Mouse (Mus musculus): Measurements from ENCODE around the gene Ovol3. TPM values are rescaled to one million over a fixed set of nuclear protein-coding genes. Genes with fewer than 3 reads are reported as not detected.

Gene Ovol3
- total RNA-seq, 2 experiments from 2014 or later, result not detected

DNA sequence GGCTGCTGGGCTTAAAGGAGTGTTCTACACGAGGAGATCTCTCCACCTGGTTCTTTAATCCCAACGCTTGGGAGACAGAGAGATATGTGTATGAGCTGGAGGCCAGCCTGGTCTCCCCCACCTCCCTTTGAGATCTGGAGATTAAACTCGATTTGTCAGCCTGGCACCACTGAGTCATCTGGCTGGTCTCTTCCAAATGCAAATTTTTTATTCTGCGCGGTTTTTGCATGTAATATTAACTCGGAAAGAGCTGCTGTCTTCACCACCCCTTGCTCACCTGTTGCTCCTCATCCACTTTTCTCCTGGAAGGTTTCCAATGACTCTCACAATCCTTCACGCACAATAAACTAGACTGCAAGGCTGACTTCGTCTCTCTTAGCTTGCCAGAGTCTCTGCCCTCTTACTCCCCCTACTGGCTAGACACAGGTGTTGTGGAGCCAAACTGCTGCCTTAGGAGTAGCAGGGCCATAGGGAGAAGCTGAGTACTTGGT lies 37.0 kb downstream of the Ovol3 start, which contains the start of gene Capns1:
Capns1 (minus strand) TSS at position 331 of the 491 bp plus-strand sequence.
- peak; percentile 66 for DNase-seq (ENCODE audit: low spot score in 2 of 2)
- intact Hi-C loops (cut with DNase I), result no loop called here

DNA sequence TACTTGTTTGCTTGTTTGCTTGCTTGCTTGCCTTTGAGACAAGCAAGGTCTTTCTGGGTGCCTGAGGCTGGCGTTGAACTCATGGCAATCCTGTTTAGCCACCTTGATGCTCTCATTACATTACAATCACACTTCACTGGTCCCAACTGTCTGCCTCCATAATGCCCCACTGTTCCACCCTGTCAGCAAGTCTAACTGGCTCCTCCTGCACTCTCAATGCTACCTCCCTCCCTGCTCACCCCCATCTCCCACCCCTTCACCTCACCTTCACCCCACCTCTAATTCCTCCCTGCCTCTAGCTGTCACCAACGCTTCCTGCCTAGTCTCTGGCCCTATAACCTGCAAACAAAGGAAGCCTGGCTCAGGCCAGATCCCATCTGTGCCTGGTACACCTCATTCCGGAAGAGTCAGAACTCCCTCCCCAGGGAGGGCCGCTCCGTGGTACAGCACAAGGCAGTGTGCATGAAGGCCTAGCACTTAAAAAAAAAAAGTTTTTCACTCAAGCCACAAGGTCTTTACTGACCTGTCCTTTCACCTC lies 37.9 kb downstream of the Ovol3 start:
- intact Hi-C loops (cut with DNase I), result no loop called here
- DNase-seq (ENCODE audit: low spot score in 2 of 2), result no peak

DNA sequence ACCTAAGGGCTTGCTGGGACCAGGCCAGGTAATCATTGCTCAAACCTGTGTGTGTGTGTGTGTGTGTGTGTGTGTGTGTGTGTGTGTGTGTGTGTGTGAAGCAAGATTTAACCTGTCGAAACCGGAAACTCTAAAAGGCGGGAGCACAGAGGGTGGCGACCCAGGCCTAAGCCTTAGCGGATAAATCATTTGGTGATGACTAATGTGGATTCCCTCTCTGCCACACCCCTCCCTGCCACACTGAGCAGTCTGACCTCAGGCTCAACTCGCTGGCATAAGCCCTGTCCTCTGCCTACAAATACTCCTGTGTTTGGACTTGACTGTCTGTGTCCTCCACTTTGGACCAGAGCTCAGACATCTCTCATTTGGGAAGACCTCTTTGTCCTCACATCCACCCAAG lies 39.4 kb downstream of the Ovol3 start:
- no peak for DNase-seq (ENCODE audit: low spot score in 2 of 2)
- intact Hi-C loops (cut with DNase I), result no loop called here

DNA sequence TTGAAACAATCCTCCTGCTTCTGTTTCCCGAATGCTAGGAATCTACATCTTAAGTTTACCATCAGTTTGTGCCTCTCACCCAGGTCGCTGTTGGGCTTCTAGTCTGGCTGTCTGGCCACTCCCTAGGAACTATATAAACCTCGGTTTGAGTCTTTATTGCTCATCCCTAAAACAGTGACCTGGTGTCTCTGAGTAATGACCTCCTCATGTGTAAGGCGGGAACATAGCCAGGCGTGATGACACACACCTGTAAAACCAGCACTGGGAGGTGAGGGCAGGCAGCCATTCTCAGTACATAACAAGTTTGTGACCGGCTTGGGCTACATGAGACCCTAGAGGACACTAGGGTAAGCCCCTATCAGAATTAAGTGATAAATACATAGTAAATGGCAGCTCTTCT lies 40.1 kb downstream of the Ovol3 start:
- intact Hi-C loops (cut with DNase I), result no loop called here
- DNase-seq (ENCODE audit: low spot score in 2 of 2), result no peak

DNA sequence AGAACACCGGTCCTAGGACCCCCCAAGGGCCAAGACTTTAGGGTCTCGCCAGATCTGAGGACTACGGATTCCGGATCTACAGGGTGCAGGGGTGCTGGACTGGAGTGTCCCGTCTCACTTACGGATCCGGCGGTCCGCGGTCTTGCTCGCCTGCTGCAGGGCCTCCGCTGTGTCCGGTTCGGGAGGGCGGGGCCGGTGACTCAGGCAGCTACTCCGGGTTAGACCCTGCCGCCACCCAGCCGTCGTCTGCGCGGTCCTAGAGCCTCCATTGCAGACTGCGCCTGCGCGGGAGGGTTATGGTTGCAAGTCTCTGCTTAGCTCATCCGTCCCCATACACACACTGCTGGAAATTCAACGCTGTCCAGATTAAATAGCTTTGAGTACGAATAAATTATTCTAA lies 40.6 kb downstream of the Ovol3 start:
- DNase-seq (ENCODE audit: low spot score in 2 of 2), result peak; percentile 95
- intact Hi-C loops (cut with DNase I), result no loop called here

DNA sequence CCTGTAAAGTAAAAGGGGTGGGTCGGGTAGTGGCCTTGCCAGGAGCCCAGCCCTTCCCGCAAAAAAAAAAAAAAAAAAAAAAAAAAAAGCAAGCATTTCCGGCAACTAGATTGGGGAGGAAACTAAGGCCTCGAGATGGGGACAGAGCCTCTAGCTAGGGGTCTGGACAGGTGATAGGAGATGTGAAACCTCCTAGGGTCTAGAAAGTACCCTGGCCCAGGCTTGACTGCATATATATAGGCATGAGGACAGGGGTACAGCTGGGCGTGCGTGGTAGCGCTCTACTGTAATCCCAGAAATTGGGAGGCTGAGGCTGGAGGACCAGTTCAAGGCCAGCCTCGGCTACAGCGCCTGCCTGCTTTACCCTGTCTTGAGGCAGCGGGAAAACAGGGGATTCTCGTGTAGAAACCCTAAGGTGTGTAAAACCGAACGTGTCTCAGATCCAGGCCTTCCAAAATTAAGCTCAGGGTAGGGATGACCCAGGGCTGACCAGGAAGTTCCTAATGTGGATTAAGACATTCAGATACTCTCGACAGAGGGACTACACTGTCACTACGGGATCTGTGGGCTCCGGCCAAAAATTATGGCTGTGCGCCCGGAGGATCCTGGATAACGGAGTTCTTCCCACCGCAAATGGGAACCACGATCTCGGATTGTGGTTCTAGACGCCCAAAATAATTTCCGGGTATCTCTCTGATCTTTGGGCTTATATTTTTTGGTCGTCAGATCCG lies 41.3 kb downstream of the Ovol3 start:
- intact Hi-C loops (cut with DNase I), result no loop called here
- DNase-seq (ENCODE audit: low spot score in 2 of 2), result peak; percentile 42 to 57

DNA sequence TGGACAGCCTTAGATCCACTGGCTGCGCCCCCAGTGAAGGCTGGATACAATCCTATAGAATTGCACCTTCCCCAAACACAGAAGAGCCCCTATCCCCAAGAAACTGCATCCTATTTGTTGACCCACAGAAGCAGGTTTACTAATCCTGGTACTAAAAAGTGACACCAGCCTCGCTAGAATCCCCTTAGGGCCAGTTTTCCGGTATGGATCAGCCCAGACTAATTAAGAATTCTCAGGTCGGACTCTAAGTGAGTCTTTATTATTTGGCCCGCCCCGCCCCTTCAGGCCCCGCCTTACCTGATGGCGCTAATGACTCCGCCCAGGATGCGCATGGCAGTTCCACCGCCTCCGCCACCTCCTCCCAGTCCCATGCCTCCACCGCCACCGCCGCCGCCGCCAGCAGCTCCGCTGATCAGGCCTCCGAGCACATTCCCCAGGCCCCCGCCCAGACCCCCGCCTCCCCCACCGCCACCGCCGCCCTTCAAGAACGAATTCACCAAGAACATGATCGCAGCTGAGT lies 41.9 kb downstream of the Ovol3 start:
- intact Hi-C loops (cut with DNase I), result no loop called here
- peak in 1 of 2 experiments; percentile 67 for DNase-seq (ENCODE audit: low spot score in 2 of 2)

DNA sequence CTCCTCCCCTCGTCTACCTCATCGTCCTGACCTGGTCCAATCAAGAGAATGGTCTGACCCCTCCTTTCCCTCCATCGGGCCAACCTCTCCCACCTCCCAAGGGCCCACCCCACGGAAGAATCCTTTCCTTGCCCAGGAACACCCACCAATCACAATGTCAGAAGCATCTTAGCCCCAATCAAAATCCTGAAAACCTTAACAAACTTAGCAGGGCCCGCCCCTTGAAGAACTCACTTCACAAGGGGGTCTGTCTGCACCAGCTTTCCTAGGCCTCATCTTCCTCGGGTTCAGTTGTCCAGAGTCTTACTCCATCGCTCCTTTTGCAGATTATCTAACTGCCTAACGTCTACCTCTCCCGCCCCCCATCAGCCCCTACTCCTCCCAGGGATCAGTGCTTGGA lies 42.5 kb downstream of the Ovol3 start:
- no peak for DNase-seq (ENCODE audit: low spot score in 2 of 2)
- intact Hi-C loops (cut with DNase I), result no loop called here

DNA sequence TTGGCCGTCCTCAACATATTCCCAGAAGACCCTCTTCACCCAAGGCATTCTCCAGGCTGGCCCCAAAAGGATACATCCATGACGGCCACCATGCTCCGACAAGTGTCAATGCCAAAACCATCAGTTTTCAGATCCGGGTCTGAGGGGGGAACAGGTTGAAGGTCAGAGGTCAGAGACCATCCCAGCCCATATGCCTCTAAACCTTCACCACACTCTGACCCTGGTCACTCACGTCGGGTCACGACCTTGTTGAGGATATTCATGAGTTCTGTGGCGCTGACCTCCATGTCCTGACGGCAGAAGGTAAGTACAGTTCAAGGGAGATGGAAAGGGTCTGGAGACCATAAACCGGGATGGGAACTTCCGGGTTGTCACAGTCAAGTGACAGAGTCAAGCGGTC lies 43.4 kb downstream of the Ovol3 start:
- no peak for DNase-seq (ENCODE audit: low spot score in 2 of 2)
- intact Hi-C loops (cut with DNase I), result no loop called here

DNA sequence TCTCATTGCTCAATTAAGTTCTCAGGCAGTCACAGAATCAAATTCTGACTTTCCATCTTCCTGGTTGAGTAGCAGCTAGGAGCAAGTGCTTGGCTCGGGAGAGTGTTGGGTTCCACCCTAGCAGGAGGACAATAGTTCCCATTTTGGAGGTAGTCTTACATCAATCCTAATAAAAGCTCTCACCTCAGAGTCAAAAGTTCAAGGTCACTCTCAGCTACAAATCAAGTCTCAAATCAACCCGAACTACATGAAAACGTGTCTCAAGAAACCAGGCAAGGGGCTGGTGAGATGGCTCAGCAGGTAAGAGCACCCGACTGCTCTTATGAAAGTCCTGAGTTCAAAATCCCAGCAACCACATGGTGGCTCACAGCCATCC lies 46.4 kb downstream of the Ovol3 start:
- no peak for DNase-seq (ENCODE audit: low spot score in 2 of 2)
- intact Hi-C loops (cut with DNase I), result no loop called here

DNA sequence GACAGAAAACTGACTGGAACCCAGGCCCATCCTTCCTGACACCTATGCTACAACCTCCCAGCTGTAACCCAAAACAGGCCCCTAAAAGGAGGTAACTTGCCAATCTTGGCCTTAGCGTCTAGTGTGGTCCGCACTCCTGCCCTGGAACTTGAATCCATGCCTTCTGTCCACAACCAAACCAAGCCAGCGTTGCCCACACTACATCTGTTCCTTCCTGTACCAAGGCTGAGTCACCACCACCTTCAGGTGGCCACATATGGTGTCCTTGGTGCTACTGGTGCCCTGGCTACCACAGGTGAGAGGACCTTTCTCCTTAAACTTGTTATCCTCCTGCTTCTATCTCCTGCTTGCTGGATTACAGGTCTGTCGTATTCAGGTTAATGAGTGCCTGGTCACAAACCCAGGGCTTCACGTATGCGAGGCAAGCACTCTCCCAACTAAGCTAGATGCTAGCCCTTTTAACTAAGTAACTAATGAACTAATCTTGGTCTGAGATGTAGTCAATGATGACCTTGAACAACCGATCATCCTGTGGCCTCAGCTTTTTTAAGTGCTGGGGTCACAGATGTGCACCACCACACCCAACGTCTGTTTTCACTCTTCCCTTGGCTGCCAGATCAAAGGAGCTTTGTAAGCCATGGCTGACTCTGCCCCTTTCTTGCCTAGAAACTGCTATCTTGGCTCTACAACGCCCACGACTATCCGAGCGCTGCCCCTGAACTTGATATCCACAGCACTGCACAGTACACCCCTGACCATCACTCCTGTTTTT lies 47.0 kb downstream of the Ovol3 start:
- intact Hi-C loops (cut with DNase I), result no loop called here
- no peak for DNase-seq (ENCODE audit: low spot score in 2 of 2)

DNA sequence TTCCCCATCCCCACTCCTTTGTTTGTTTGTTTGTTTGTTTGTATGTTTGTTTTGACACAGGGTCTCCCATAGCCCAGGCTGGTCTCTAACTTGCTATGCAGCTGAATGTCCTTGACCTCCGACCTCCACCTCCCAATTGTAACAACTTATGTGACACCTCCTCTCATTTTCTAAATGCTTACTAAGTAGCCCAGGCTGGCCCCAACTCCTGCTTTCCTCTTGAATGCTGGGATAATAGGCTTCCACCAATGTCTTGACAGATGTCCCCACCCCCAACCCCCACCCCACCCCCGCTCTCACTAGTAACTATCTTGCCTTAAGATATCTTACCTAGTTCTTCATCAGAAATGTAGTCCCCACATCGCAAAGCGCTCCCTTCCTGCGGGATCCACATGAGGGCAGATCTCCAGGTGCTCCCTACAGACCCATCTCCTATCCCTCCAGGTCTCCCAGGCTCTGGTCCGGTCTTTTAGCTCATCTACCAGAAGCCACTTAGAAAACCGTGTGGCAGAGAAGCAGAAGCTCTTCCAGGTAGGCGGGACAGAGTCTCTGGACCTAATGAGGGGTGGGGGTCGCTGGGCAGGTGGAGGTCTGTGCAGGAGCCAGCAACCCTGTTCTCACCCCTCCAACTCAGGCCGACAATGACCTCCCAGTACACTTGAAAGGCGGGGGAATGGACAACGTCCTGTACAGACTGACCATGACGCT lies 50.7 kb downstream of the Ovol3 start:
- intact Hi-C loops (cut with DNase I), result loop anchor here (5.0 kb wide), 1 partner anchor 33 kb away; no protein-coding TSS in a partner anchor
- DNase-seq (ENCODE audit: low spot score in 2 of 2), result no peak

DNA sequence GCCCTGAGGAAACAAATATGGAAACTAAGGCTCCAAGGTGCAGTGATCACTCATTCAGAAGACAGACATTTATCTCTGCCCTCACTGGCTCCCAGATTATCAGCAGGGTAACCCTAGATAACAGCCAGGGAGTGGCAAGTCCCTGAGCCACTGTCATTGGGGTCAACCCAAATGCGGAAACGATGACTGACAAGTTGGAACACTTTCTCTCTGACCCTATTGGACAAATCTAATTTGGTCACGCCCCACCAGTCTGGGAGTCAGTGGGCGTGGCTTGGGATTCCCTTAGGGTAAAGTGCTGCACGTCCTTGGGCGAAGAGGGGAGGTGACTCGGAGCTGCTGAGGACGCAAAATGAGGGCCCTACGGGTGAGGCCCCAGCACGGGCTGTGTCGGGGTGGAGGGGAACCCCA lies 51.6 kb downstream of the Ovol3 start, which contains the start of gene Cox7a1:
Cox7a1 (plus strand) TSS at position 266 of the 411 bp plus-strand sequence.
- peak; percentile 63 to 65 for DNase-seq (ENCODE audit: low spot score in 2 of 2)
- intact Hi-C loops (cut with DNase I), result loop anchor here (5.0 kb wide), 1 partner anchor 33 kb away; no protein-coding TSS in a partner anchor

Other genes starting within 250 kb of the Ovol3 start
- 1 to 10 TPM; 6.6 to 7.0 TPM for gene Zfp14, start 184.3 kb downstream of the Ovol3 start, total RNA-seq (2021)
- 1 to 10 TPM; 2.7 to 4.3 TPM for gene Zfp82, start 162.8 kb downstream of the Ovol3 start, total RNA-seq (2021)
- gene Gm26920, start 145.3 kb downstream of the Ovol3 start, total RNA-seq (2021), result under 1 TPM in 1 of 2 experiments, not detected in 1; 0.59 TPM
- gene Zfp566, start 145.2 kb downstream of the Ovol3 start, total RNA-seq (2021), result 1 to 10 TPM; 5.6 to 6.5 TPM
- gene Zfp260, start 140.9 kb downstream of the Ovol3 start, total RNA-seq (2021), result 10 to 100 TPM; 54.8 to 67.7 TPM
- 10 to 100 TPM; 29.8 to 35.3 TPM for gene Zfp382, start 113.8 kb downstream of the Ovol3 start, total RNA-seq (2021)
- 10 to 100 TPM; 45.7 to 47.1 TPM for gene Zfp146, start 66.0 kb downstream of the Ovol3 start, total RNA-seq (2021)
- gene Cox7a1, start 51.6 kb downstream of the Ovol3 start, total RNA-seq (2021), result 1 to 10 TPM; 3.4 to 4.9 TPM
- gene Capns1, start 36.9 kb downstream of the Ovol3 start, total RNA-seq (2021), result 100 to 1,000 TPM; 194 to 196 TPM
- 10 to 100 TPM; 55.8 to 59.8 TPM for gene Polr2i, start 3.8 kb downstream of the Ovol3 start, total RNA-seq (2021)
- 100 to 1,000 TPM; 149 to 153 TPM for gene Tbcb, start 3.5 kb downstream of the Ovol3 start, total RNA-seq (2021)
- under 1 TPM in 1 of 2 experiments, not detected in 1; 0.26 TPM for gene Thap8, start 44.4 kb upstream of the Ovol3 start, total RNA-seq (2021)
- gene Wdr62, start 44.7 kb upstream of the Ovol3 start, total RNA-seq (2021), result 1 to 10 TPM; 1.2 to 2.0 TPM
- 100 to 1,000 TPM; 499 to 503 TPM for gene Clip3, start 56.0 kb upstream of the Ovol3 start, total RNA-seq (2021)
- 10 to 100 TPM; 53.4 to 55.3 TPM for gene Alkbh6, start 73.0 kb upstream of the Ovol3 start, total RNA-seq (2021)
- gene Syne4, start 79.1 kb upstream of the Ovol3 start, total RNA-seq (2021), result 1 to 10 TPM; 6.9 to 8.2 TPM
- under 1 TPM; 0.40 to 0.44 TPM for gene E130208F15Rik, start 86.0 kb upstream of the Ovol3 start, total RNA-seq (2021)
- gene Sdhaf1, start 88.2 kb upstream of the Ovol3 start, total RNA-seq (2021), result 10 to 100 TPM in 1 of 2 experiments, 1 to 10 TPM in 1; 7.3 to 10.2 TPM
- gene Lrfn3, start 127.0 kb upstream of the Ovol3 start, total RNA-seq (2021), result 10 to 100 TPM; 39.1 to 42.5 TPM
- 10 to 100 TPM; 24.9 to 26.1 TPM for gene Tyrobp, start 178.0 kb upstream of the Ovol3 start, total RNA-seq (2021)
- 1 to 10 TPM in 1 of 2 experiments, not detected in 1; 2.6 TPM for gene Hcst, start 184.1 kb upstream of the Ovol3 start, total RNA-seq (2021)
- 1 to 10 TPM; 2.8 to 4.2 TPM for gene Nfkbid, start 186.0 kb upstream of the Ovol3 start, total RNA-seq (2021)
- gene Aplp1, start 209.8 kb upstream of the Ovol3 start, total RNA-seq (2021), result 1,000 to 10,000 TPM; 1,098 to 1,148 TPM
- gene Kirrel2, start 222.0 kb upstream of the Ovol3 start, total RNA-seq (2021), result 1 to 10 TPM; 6.1 to 8.0 TPM
- gene Nphs1, start 222.6 kb upstream of the Ovol3 start, total RNA-seq (2021), result under 1 TPM; 0.35 to 0.53 TPM

Measured in left cerebral cortex, postnatal 14 days (tissue).